Mouse (Mus musculus) urinary bladder, postnatal 14 days (tissue): ENCODE measurements around the gene Snip1.

ENCODE experiments used
- DNase-seq: peaks from one replicate; pipeline ENCODE4 v3.0.0; 2021; ENCODE audit warnings: low spot score

Gene Snip1

DNA sequence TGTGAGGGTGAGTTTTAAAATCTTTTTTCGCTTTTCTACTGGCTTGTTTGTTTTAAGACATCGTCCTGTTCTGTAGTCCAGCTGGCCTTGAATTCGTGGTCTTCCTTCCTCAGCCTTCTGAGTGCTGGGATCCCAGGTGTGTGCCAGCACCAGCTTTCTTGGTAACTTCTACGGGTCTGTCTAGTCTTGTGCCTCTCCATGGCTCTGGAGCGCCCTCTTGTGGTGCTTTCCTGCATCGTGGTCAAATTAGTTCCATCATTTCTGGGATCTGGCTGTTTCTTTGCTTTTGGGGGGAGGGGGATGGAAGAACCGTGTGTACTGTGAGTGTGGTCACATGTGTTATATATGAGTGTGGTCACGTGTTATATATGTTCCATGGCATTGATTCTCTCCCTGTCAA is 33.0 kb downstream of the Snip1 start:
- peak; percentile 84 for DNase-seq

- DNase-seq = no peak
Observed at GRCm38 (mm10) chr4:125101334-125101733, 34.9 kb downstream of the Snip1 start.

GRCm38 (mm10) chr4:125105354-125105753 is 38.9 kb downstream of the Snip1 start:
- no peak for DNase-seq

DNA sequence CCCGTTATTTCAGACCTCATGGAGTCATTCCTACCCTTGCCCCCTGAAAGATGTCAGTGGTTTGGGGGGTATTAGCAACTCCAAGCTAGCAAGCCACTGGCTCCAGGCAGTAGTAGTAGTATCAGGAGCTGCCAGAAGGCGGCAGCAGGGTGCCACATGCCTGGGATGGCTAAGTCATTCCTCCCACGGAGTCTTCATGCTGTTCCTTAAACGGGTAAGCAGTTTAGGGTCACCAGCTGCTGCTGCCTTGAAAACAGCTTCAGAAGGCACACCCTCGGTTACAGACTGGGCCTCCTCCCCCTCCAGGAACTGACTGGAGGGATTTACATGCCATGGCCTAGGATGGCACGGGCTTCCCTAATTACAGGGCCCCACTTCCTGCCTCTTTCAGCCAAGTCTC is 48.2 kb downstream of the Snip1 start:
- peak; percentile 89 for DNase-seq

- DNase-seq = no peak
Observed at GRCm38 (mm10) chr4:125115081-125115480, 48.6 kb downstream of the Snip1 start.

DNA sequence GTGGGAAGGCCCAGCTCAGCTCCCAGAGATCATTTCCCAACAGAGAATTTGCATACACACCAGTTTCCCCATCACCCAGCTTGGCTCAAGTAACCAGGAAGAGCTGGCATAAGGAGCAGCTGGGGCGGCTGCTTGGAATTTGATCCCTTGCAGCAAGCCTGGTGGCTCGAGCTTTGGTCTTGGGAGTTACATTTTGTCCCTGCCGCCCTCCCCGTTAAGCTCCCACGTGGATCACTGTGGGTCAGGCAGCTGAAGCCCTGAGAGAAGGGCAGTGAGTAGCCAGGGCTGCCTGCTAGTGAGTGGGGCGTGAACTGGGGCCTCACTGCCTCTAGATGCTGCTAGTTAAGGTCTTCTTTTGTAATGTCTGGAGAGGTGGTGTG is 49.2 kb downstream of the Snip1 start:
- peak; percentile 57 for DNase-seq

- peak; percentile 75 for DNase-seq
Observed at GRCm38 (mm10) chr4:125116090-125116861, 49.8 kb downstream of the Snip1 start.

DNA sequence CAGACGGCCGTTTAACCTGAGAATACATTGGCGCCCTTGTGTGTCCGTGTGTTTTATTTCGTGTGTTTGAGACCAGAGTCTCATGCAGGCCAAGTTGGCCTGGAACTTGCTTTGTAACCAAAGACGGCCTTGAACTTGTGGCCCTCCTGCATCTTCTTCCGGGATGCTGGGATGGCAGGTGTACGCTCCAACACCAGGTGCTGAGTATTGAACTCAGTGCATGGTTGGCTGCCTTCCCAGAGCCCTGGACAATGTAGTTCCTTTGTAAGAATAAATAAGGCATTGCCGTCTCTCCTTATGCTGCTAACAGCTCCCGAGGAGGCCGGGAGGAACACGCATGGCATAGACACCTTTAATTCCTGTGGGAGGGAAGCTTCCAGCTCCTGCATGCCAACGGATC is 50.5 kb downstream of the Snip1 start:
- peak; percentile 38 for DNase-seq

- DNase-seq = no peak
Observed at GRCm38 (mm10) chr4:125117902-125118320, 51.4 kb downstream of the Snip1 start.

- DNase-seq = no peak
Observed at GRCm38 (mm10) chr4:125119070-125119469, 52.6 kb downstream of the Snip1 start.

DNA sequence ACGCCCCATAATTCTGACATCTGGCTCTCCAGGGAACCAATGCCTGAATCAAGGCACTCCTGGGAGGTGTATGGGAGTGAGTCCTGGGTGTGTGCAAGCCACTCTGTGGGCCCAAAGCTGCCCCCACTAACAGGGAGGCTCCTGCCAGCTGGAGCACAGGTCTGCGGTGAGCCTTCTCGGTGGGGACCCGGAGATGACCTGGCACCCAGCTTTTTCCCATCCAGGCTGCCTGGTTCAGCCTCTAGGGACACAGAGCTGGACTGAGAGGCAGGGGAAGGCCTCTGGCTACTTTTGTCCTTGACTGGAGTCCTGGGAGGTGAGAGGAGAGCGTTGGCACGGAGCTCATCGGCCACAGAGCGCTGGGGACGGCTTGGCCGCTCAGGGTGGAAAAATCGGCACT is 53.2 kb downstream of the Snip1 start:
- DNase-seq = no peak

GRCm38 (mm10) chr4:125122431-125123278 is 56.2 kb downstream of the Snip1 start:
- DNase-seq = peak; percentile 79

DNA sequence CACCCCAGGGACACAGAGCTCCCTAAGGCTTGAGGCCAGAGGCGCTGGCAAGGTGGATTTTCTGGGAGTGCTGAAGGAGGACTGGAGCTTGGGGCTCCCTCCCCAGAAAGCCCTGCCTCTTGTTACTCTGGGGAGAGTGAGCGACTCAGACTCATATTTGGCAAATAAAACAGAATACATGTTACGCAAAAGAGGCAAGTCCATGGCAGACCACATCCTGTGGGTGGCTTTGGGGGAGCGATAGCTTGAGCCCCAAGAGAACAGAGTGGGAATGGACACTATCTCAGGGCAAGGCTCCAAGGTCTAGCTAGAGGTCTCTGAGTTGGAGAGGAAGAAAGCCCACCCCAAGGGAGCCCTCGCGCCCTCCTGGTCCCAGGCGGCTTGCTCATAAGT is 56.8 kb downstream of the Snip1 start:
- no peak for DNase-seq
